14 mouse cellular contexts compared by ENCODE assay signal in genomic region chr2:34832766-34833457, GRCm38 (mm10). TPM values are rescaled to one million over a fixed set of nuclear protein-coding genes. Genes with fewer than 3 reads are reported as not detected.
"Had no signal": no experiment of that assay in that cellular context is flagged by ENCODE, and none has a peak within 500 bp of the region (broad histone marks: within the 10 kb centered on the region; RNA-seq: fewer than 3 reads in every experiment).

Gene Gm34653 (plus strand): TSS chr2:34833007.

RNA-seq across cellular contexts. Expression of gene Gm34653, which starts in this region (rescaled TPM):
- total RNA-seq: megakaryocyte, adult 5-6 weeks; neutrophil, adult 5-6 weeks had no signal
- polyA plus RNA-seq: lung, embryonic 14.5 days; lung, embryonic 16.5 days; midbrain, embryonic 10.5 days; midbrain, embryonic 14.5 days; midbrain, embryonic 16.5 days; neural tube, embryonic 12.5 days; neural tube, embryonic 14.5 days; spleen, adult 2 months; stomach, embryonic 15.5 days; stomach, postnatal 0 days; testis, adult 2 months; thymus, adult 2 months had no signal
